Mouse (Mus musculus) liver, embryonic 14.5 days (tissue): Measurements from ENCODE around the gene Unc93b1.

Experiments used
- CTCF ChIP-seq: IDR thresholded peaks from 2 replicates; pipeline ENCODE4 v1.5.1; 2016; ENCODE audit warnings: antibody characterized with exemption, low read depth, control low read depth
- EP300 ChIP-seq: IDR thresholded peaks from 2 replicates; pipeline ENCODE4 v1.6.1; 2016; ENCODE audit warnings: antibody characterized with exemption, low read depth

DNA sequence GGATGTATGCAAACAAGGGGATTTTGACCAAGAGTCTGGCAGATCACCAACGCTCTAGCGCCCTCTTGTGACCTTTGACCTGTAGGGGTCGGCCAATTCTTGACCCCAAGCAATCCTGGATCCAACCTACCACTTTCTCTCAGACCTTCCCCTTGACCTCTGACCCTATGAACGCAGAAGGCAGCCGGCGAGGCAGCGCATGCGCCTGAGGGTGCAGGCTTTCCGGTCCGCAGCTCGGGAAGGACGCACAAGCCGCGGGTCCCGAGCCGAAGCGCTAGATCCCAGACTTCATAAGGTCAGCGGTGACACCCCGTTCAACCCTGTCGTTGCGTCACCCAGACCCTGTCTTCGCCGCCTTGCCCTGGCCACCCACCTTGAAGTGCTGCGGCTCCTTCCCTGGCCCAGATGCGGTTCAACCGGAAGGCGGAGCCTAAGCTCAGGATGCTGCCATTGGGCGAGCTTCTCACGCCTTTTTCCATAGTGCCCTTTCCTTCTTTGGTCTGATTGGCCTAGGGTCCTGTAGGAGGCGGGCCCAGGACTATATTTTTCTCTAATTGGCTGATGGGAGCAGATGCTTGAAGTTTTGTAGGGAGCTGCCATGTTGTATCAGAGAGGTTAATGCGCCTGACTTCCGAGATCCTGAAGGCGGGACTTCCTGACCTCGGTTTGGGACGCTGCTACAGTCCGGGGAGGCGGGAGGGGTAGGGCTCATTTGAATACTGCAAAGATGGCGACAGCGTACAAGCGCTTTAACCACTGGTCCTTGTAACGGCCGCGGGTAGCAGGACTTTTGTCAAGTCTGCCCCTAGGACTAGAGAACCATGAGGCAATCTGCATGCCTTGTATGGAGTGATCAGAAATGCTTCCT lies 22.4 kb upstream of the Unc93b1 start, which contains the start of gene Ndufs8:
- TF ChIP-seq EP300: no peak
- peak; percentile 42; the same call in 1 of the 2 replicates for TF ChIP-seq CTCF
